Mouse (Mus musculus): Measurements from ENCODE around the gene Hist1h2ai. TPM values are rescaled to one million over a fixed set of nuclear protein-coding genes. Genes with fewer than 3 reads are reported as not detected.
A peak's percentile ranks its signal among the peaks of the same experiment; 100 is the strongest.

Gene Hist1h2ai
- polyA plus RNA-seq, 1 experiment from 2014 or later, result 18.6 TPM

DNA sequence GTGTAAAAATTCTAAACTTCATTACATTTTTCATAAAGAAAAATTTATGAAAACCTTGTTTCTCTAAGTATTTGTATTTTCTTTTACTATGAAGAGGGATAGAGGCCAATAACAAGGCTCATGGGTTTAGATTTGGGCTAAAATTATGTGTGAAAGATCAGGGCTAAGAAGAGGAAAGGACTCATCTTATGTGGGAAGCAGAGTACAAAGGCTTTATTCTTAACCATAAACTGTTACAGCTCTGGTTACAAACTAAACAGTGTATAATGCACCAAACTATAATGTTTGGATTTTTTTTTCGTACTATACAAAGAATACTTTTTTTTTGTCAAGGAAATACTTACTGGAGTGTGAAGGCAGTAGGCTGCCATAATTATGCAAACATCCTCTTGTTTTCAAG, 39.5 kb downstream of the Hist1h2ai start:
- ATAC-seq (ENCODE audit: low read depth), result no peak
- Histone ChIP-seq H3K4me3 (ENCODE audit: low read depth, low read length) (peak overlapping the region; percentile 57), H3K36me3 (ENCODE audit: control insufficient read depth, insufficient read depth) (no peaks in the 10 kb centered on the region), H3K9ac (ENCODE audit: low read depth, low read length) (peak overlapping the region; percentile 42; the same call in 1 of the 2 replicates), H3K27ac (ENCODE audit: low read length) (peak overlapping the region; percentile 86; the same call in 1 of the 2 replicates), H3K9me3 (replicated peaks; ENCODE audit: control insufficient read depth, low read length) (no peaks in the 10 kb centered on the region), H3K4me1 (ENCODE audit: control insufficient read depth, low read depth, low read length) (peaks cover 5% of the 10 kb centered on the region), H3K4me2 (ENCODE audit: low read depth, low read length) (peak overlapping the region; percentile 55), H3K27me3 (ENCODE audit: control insufficient read depth, insufficient read depth, low read depth, low read length) (no peaks in the 10 kb centered on the region)
- WGBS (ENCODE audit: insufficient replicate concordance), result 53% methylated on average over 1 of the region's 1 CpGs

Small RNA genes lying within 50 kb of the gene (microRNA-seq; reads per million reads assigned to microRNA genes)
- gene Gm44357, result not detected
- not detected for gene Gm44367
- gene Gm44454, result not detected

Other genes with a start within 250 kb of the Hist1h2ai start
- gene Nkapl, start 247.9 kb upstream of the Hist1h2ai start, polyA plus RNA-seq (2015; fragmentation: Nextera tagmentation; extraction: Ambion mirVana), result 0.79 and 1.0 TPM in 2 replicates
- 0.44 TPM in 2 replicates for gene Zkscan4, start 237.5 kb upstream of the Hist1h2ai start, polyA plus RNA-seq (2015; fragmentation: Nextera tagmentation; extraction: Ambion mirVana)
- gene Gm10065, start 237.0 kb upstream of the Hist1h2ai start, polyA plus RNA-seq (2015; fragmentation: Nextera tagmentation; extraction: Ambion mirVana), result not detected in 2 replicates
- 0.62 and 0.70 TPM in 2 replicates for gene AK157302, start 221.2 kb upstream of the Hist1h2ai start, polyA plus RNA-seq (2015; fragmentation: Nextera tagmentation; extraction: Ambion mirVana)
- 4.7 and 5.5 TPM in 2 replicates for gene Gm11273, start 215.0 kb upstream of the Hist1h2ai start, polyA plus RNA-seq (2015; fragmentation: Nextera tagmentation; extraction: Ambion mirVana)
- gene Zkscan8, start 185.3 kb upstream of the Hist1h2ai start, polyA plus RNA-seq (2015; fragmentation: Nextera tagmentation; extraction: Ambion mirVana), result 1.0 and 1.2 TPM in 2 replicates
- 0.04 TPM in 1 of 2 replicates, not detected in the other for gene Olfr1366, start 173.6 kb upstream of the Hist1h2ai start, polyA plus RNA-seq (2015; fragmentation: Nextera tagmentation; extraction: Ambion mirVana)
- not detected in 2 replicates for gene Olfr1535, start 156.5 kb upstream of the Hist1h2ai start, polyA plus RNA-seq (2015; fragmentation: Nextera tagmentation; extraction: Ambion mirVana)
- not detected in 2 replicates for gene Olfr1364, start 134.7 kb upstream of the Hist1h2ai start, polyA plus RNA-seq (2015; fragmentation: Nextera tagmentation; extraction: Ambion mirVana)
- not detected in 2 replicates for gene Olfr1362, start 102.4 kb upstream of the Hist1h2ai start, polyA plus RNA-seq (2015; fragmentation: Nextera tagmentation; extraction: Ambion mirVana)
- gene Olfr11, start 73.9 kb upstream of the Hist1h2ai start, polyA plus RNA-seq (2015; fragmentation: Nextera tagmentation; extraction: Ambion mirVana), result not detected in 2 replicates
- not detected in 2 replicates for gene Olfr1361, start 53.0 kb upstream of the Hist1h2ai start, polyA plus RNA-seq (2015; fragmentation: Nextera tagmentation; extraction: Ambion mirVana)
- gene Olfr1360, start 39.0 kb upstream of the Hist1h2ai start, polyA plus RNA-seq (2015; fragmentation: Nextera tagmentation; extraction: Ambion mirVana), result not detected in 2 replicates
- not detected in 2 replicates for gene Olfr1359, start 18.3 kb upstream of the Hist1h2ai start, polyA plus RNA-seq (2015; fragmentation: Nextera tagmentation; extraction: Ambion mirVana)
- 3.5 and 6.2 TPM in 2 replicates for gene Hist1h2bl, start 279 bp upstream of the Hist1h2ai start, polyA plus RNA-seq (2015; fragmentation: Nextera tagmentation; extraction: Ambion mirVana)
- 4.4 and 13.9 TPM in 2 replicates for gene Hist1h3h, start 1.2 kb downstream of the Hist1h2ai start, polyA plus RNA-seq (2015; fragmentation: Nextera tagmentation; extraction: Ambion mirVana)
- 5.9 and 9.8 TPM in 2 replicates for gene Hist1h2bm, start 5.6 kb downstream of the Hist1h2ai start, polyA plus RNA-seq (2015; fragmentation: Nextera tagmentation; extraction: Ambion mirVana)
- gene Hist1h4j, start 18.6 kb downstream of the Hist1h2ai start, polyA plus RNA-seq (2015; fragmentation: Nextera tagmentation; extraction: Ambion mirVana), result 0.99 and 1.0 TPM in 2 replicates
- gene Hist1h4k, start 34.1 kb downstream of the Hist1h2ai start, polyA plus RNA-seq (2015; fragmentation: Nextera tagmentation; extraction: Ambion mirVana), result 5.0 and 6.3 TPM in 2 replicates
- gene Hist1h2ak, start 37.4 kb downstream of the Hist1h2ai start, polyA plus RNA-seq (2015; fragmentation: Nextera tagmentation; extraction: Ambion mirVana), result 40.9 and 50.2 TPM in 2 replicates
- gene Hist1h2bn, start 37.7 kb downstream of the Hist1h2ai start, polyA plus RNA-seq (2015; fragmentation: Nextera tagmentation; extraction: Ambion mirVana), result 8.1 and 12.9 TPM in 2 replicates
- gene Hist1h1b, start 64.2 kb downstream of the Hist1h2ai start, polyA plus RNA-seq (2015; fragmentation: Nextera tagmentation; extraction: Ambion mirVana), result 22.9 and 30.4 TPM in 2 replicates
- 158 and 190 TPM in 2 replicates for gene Hist1h3i, start 66.9 kb downstream of the Hist1h2ai start, polyA plus RNA-seq (2015; fragmentation: Nextera tagmentation; extraction: Ambion mirVana)
- 10.1 and 14.1 TPM in 2 replicates for gene Hist1h2an, start 70.8 kb downstream of the Hist1h2ai start, polyA plus RNA-seq (2015; fragmentation: Nextera tagmentation; extraction: Ambion mirVana)
- gene Hist1h2bp, start 71.0 kb downstream of the Hist1h2ai start, polyA plus RNA-seq (2015; fragmentation: Nextera tagmentation; extraction: Ambion mirVana), result 3.8 and 7.6 TPM in 2 replicates
- 25.4 and 31.7 TPM in 2 replicates for gene Hist1h2bq, start 93.8 kb downstream of the Hist1h2ai start, polyA plus RNA-seq (2015; fragmentation: Nextera tagmentation; extraction: Ambion mirVana)
- 2.1 TPM in 1 of 2 replicates, not detected in the other for gene Hist1h2ao, start 94.0 kb downstream of the Hist1h2ai start, polyA plus RNA-seq (2015; fragmentation: Nextera tagmentation; extraction: Ambion mirVana)
- gene Hist1h4m, start 95.3 kb downstream of the Hist1h2ai start, polyA plus RNA-seq (2015; fragmentation: Nextera tagmentation; extraction: Ambion mirVana), result not detected in 2 replicates
- gene Hist1h4n, start 115.8 kb downstream of the Hist1h2ai start, polyA plus RNA-seq (2015; fragmentation: Nextera tagmentation; extraction: Ambion mirVana), result 25.5 and 40.3 TPM in 2 replicates
- gene Hist1h2ap, start 117.1 kb downstream of the Hist1h2ai start, polyA plus RNA-seq (2015; fragmentation: Nextera tagmentation; extraction: Ambion mirVana), result 3,914 and 4,206 TPM in 2 replicates
- gene Hist1h2br, start 117.3 kb downstream of the Hist1h2ai start, polyA plus RNA-seq (2015; fragmentation: Nextera tagmentation; extraction: Ambion mirVana), result 24.7 and 33.6 TPM in 2 replicates
- 0.55 and 0.56 TPM in 2 replicates for gene Zfp184, start 228.7 kb downstream of the Hist1h2ai start, polyA plus RNA-seq (2015; fragmentation: Nextera tagmentation; extraction: Ambion mirVana)

All from liver, embryonic 16.5 days (tissue).